Mouse (Mus musculus): ENCODE measurements around the gene Slco4c1. TPM values are rescaled to one million over a fixed set of nuclear protein-coding genes. Genes with fewer than 3 reads are reported as not detected.

Gene Slco4c1
- 0.26 and 0.27 TPM in 2 replicates for polyA plus RNA-seq (2015; fragmentation: Nextera tagmentation; extraction: Ambion mirVana)

- H3K9ac ChIP-seq (replicated peaks), result peak within 1 kb of the TSS; percentile 70
- H3K36me3 ChIP-seq, result no peaks in the 10 kb centered on the region
- 0 out of 2 replicates have a peak, but pooled peaks cover 8% of the 10 kb centered on the region for H3K4me1 ChIP-seq (replicated peaks)
- no peak within 1 kb of the TSS for H3K27ac ChIP-seq
- ATAC-seq, result peak; percentile 95
- peak within 1 kb of the TSS; percentile 64 for H3K4me3 ChIP-seq (replicated peaks)
- no peaks in the 10 kb centered on the region for H3K27me3 ChIP-seq
- WGBS, result 2% methylated on average over 40 of the region's 40 CpGs
- H3K4me2 ChIP-seq (replicated peaks), result peak within 1 kb of the TSS; percentile 94
- H3K9me3 ChIP-seq, result no peaks in the 10 kb centered on the region
These were observed at the start of gene Slco4c1 for GRCm38 (mm10) chr1:96871528-96872360. Gene Slco4c1, minus strand, starts transcription at chr1:96872171.

GRCm38 (mm10) chr1:96917333-96917732, 45.4 kb upstream of the Slco4c1 start:
- Histone ChIP-seq H3K4me2 (replicated peaks) (no peak overlapping the region), H3K36me3 (no peaks in the 10 kb centered on the region), H3K4me3 (replicated peaks) (no peak overlapping the region), H3K27me3 (no peaks in the 10 kb centered on the region), H3K9ac (replicated peaks) (no peak overlapping the region), H3K27ac (no peak overlapping the region), H3K4me1 (replicated peaks) (no peaks in the 10 kb centered on the region), H3K9me3 (no peaks in the 10 kb centered on the region)
- ATAC-seq, result no peak

- H3K36me3 ChIP-seq, result no peaks in the 10 kb centered on the region
- no peak overlapping the region for H3K9ac ChIP-seq (replicated peaks)
- H3K27me3 ChIP-seq, result no peaks in the 10 kb centered on the region
- H3K4me3 ChIP-seq (replicated peaks), result no peak overlapping the region
- H3K9me3 ChIP-seq, result no peaks in the 10 kb centered on the region
- H3K27ac ChIP-seq, result no peak overlapping the region
- no peak for ATAC-seq
- H3K4me2 ChIP-seq (replicated peaks), result no peak overlapping the region
- no peaks in the 10 kb centered on the region for H3K4me1 ChIP-seq (replicated peaks)
These were observed 11.8 kb upstream of the Slco4c1 start for GRCm38 (mm10) chr1:96883788-96884187.

GRCm38 (mm10) chr1:96878572-96878971, 6.6 kb upstream of the Slco4c1 start:
- no peaks in the 10 kb centered on the region for H3K36me3 ChIP-seq

GRCm38 (mm10) chr1:96876076-96876475, 4.1 kb upstream of the Slco4c1 start:
- 0 out of 2 replicates have a peak, but pooled peaks cover 8% of the 10 kb centered on the region for H3K4me1 ChIP-seq (replicated peaks)
- 88% methylated on average over 1 of the region's 1 CpGs for WGBS

More at GRCm38 (mm10) chr1:96878572-96878971, 6.6 kb upstream of the Slco4c1 start:
- H3K27me3 ChIP-seq, result no peaks in the 10 kb centered on the region
- ATAC-seq, result no peak
- no peak overlapping the region for H3K27ac ChIP-seq
- no peak overlapping the region for H3K9ac ChIP-seq (replicated peaks)
- H3K4me3 ChIP-seq (replicated peaks), result no peak overlapping the region
- no peaks in the 10 kb centered on the region for H3K9me3 ChIP-seq
- 82% methylated on average over 1 of the region's 1 CpGs for WGBS
- H3K4me1 ChIP-seq (replicated peaks), result no peaks in the 10 kb centered on the region
- no peak overlapping the region for H3K4me2 ChIP-seq (replicated peaks)

GRCm38 (mm10) chr1:96874636-96875035, 2.7 kb upstream of the Slco4c1 start:
- no peak overlapping the region for H3K4me3 ChIP-seq (replicated peaks)
- no peak overlapping the region for H3K4me2 ChIP-seq (replicated peaks)
- no peaks in the 10 kb centered on the region for H3K9me3 ChIP-seq
- H3K27me3 ChIP-seq, result no peaks in the 10 kb centered on the region
- 0 out of 2 replicates have a peak, but pooled peaks cover 8% of the 10 kb centered on the region for H3K4me1 ChIP-seq (replicated peaks)
- no peak overlapping the region for H3K27ac ChIP-seq
- 45% methylated on average over 1 of the region's 1 CpGs for WGBS
- no peak overlapping the region for H3K9ac ChIP-seq (replicated peaks)
- ATAC-seq, result no peak
- H3K36me3 ChIP-seq, result no peaks in the 10 kb centered on the region

More at GRCm38 (mm10) chr1:96876076-96876475, 4.1 kb upstream of the Slco4c1 start:
- Histone ChIP-seq H3K36me3 (no peaks in the 10 kb centered on the region), H3K27me3 (no peaks in the 10 kb centered on the region), H3K9me3 (no peaks in the 10 kb centered on the region), H3K9ac (replicated peaks) (no peak overlapping the region), H3K27ac (no peak overlapping the region), H3K4me3 (replicated peaks) (no peak overlapping the region), H3K4me2 (replicated peaks) (no peak overlapping the region)
- no peak for ATAC-seq

GRCm38 (mm10) chr1:96872361-96872693, 356 bp upstream of the Slco4c1 start:
- Histone ChIP-seq H3K9me3 (no peaks in the 10 kb centered on the region), H3K4me2 (replicated peaks) (peak overlapping the region; percentile 94), H3K27me3 (no peaks in the 10 kb centered on the region), H3K27ac (no peak overlapping the region), H3K4me1 (replicated peaks) (0 out of 2 replicates have a peak, but pooled peaks cover 8% of the 10 kb centered on the region), H3K4me3 (replicated peaks) (peak overlapping the region; percentile 64), H3K36me3 (no peaks in the 10 kb centered on the region), H3K9ac (replicated peaks) (peak overlapping the region; percentile 70)
- WGBS, result 4% methylated on average over 10 of the region's 10 CpGs
- ATAC-seq, result no peak; the same call in 1 of the 2 replicates

GRCm38 (mm10) chr1:96870764-96871307, 1.1 kb downstream of the Slco4c1 start:
- Histone ChIP-seq H3K4me2 (replicated peaks) (peak overlapping the region; percentile 94), H3K36me3 (no peaks in the 10 kb centered on the region), H3K9ac (replicated peaks) (no peak overlapping the region), H3K27ac (no peak overlapping the region), H3K4me1 (replicated peaks) (0 out of 2 replicates have a peak, but pooled peaks cover 8% of the 10 kb centered on the region), H3K27me3 (no peaks in the 10 kb centered on the region), H3K9me3 (no peaks in the 10 kb centered on the region), H3K4me3 (replicated peaks) (peak overlapping the region; percentile 64; the same call in 1 of the 2 replicates)
- WGBS, result 12% methylated on average over 7 of the region's 7 CpGs
- no peak for ATAC-seq

GRCm38 (mm10) chr1:96868722-96869121, 3.2 kb downstream of the Slco4c1 start:
- no peak for ATAC-seq
- H3K27me3 ChIP-seq, result no peaks in the 10 kb centered on the region
- 95% methylated on average over 1 of the region's 1 CpGs for WGBS

GRCm38 (mm10) chr1:96866002-96866401, 6.0 kb downstream of the Slco4c1 start:
- Histone ChIP-seq H3K9me3 (no peaks in the 10 kb centered on the region), H3K4me1 (replicated peaks) (no peaks in the 10 kb centered on the region), H3K4me2 (replicated peaks) (no peak overlapping the region), H3K4me3 (replicated peaks) (no peak overlapping the region), H3K27ac (no peak overlapping the region), H3K36me3 (no peaks in the 10 kb centered on the region), H3K9ac (replicated peaks) (no peak overlapping the region), H3K27me3 (no peaks in the 10 kb centered on the region)
- ATAC-seq, result no peak
- WGBS, result 95% methylated on average over 4 of the region's 4 CpGs

More at GRCm38 (mm10) chr1:96868722-96869121, 3.2 kb downstream of the Slco4c1 start:
- Histone ChIP-seq H3K27ac (no peak overlapping the region), H3K9ac (replicated peaks) (no peak overlapping the region), H3K36me3 (no peaks in the 10 kb centered on the region), H3K9me3 (no peaks in the 10 kb centered on the region), H3K4me3 (replicated peaks) (no peak overlapping the region), H3K4me1 (replicated peaks) (0 out of 2 replicates have a peak, but pooled peaks cover 8% of the 10 kb centered on the region), H3K4me2 (replicated peaks) (no peak overlapping the region)

- Histone ChIP-seq H3K4me3 (replicated peaks) (no peak overlapping the region), H3K36me3 (no peaks in the 10 kb centered on the region), H3K9me3 (no peaks in the 10 kb centered on the region), H3K4me2 (replicated peaks) (no peak overlapping the region), H3K4me1 (replicated peaks) (no peaks in the 10 kb centered on the region), H3K9ac (replicated peaks) (no peak overlapping the region), H3K27me3 (no peaks in the 10 kb centered on the region), H3K27ac (no peak overlapping the region)
- 87% methylated on average over 2 of the region's 2 CpGs for WGBS
- no peak for ATAC-seq
These were observed 7.9 kb downstream of the Slco4c1 start for GRCm38 (mm10) chr1:96864120-96864519.

GRCm38 (mm10) chr1:96859995-96860684, 11.8 kb downstream of the Slco4c1 start:
- no peak overlapping the region for H3K27ac ChIP-seq
- no peak overlapping the region for H3K9ac ChIP-seq (replicated peaks)
- no peaks in the 10 kb centered on the region for H3K27me3 ChIP-seq
- H3K4me1 ChIP-seq (replicated peaks), result no peaks in the 10 kb centered on the region
- no peak for ATAC-seq
- H3K9me3 ChIP-seq, result no peaks in the 10 kb centered on the region
- H3K4me2 ChIP-seq (replicated peaks), result no peak overlapping the region
- 92% methylated on average over 7 of the region's 7 CpGs for WGBS
- H3K4me3 ChIP-seq (replicated peaks), result no peak overlapping the region
- no peaks in the 10 kb centered on the region for H3K36me3 ChIP-seq
